Mouse (Mus musculus): ENCODE data around the gene Msi2.

Msi2 gene

DNA sequence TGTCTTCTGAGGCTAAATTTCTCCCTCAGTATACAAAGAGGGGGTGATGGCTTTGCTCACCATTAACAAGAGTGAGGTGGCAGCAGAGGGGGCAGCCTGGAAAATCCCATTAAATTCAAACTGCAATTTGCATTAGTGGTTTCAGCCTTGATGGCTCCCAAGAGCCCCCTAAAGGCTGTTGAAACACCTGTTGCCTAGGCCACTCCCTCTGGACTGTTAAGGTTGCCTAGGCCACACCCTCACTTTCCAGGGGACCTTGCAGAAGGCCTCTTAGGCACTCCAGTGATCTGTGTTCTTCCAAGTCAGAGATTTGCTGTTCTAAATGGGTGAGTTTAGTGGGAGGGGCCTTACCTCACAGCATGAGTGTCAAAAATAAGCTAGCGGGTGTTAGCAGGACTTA lies 232.3 kb downstream of the Msi2 start:
- no peak for DNase-seq (ENCODE audit: low spot score in 2 of 2)

DNA sequence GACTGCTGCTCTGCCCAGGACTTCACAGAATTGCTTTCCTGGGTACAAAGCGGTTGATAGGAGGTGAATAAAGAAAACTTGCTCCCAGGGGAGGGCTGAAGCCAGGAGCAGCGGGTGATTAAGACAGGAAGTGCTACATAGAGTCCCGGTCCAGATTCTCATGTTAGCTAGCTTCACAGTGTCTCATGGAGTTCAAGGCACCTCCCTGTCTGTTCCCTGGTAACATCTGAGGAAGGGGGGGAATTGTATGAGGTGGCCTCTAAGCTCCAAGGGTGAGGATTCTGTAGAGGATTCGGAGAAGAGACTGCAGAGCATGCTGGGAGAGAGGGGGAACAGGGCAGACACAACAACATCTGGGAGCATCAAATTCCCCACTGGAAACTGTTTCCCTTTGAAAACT lies 233.2 kb downstream of the Msi2 start:
- no peak for DNase-seq (ENCODE audit: low spot score in 2 of 2)

DNA sequence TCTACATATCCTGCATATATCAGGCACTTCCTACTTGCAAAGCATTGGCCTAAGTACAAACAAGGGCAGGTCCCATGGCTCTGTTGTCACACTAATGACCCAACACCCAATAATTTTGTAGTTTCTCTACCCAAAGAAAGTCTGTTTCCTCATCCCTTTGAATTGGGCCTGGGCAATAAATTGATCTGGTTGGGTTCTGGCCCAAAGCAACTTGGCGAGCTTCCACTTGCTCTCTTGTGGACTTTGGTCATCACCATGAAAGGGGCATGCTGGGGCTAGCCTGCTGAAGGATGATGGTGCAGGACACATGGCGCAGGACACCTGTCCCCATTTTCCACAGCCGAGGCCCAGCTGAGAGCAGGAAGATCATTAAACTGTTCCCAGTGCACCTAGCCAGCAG lies 234.3 kb downstream of the Msi2 start:
- no peak for DNase-seq (ENCODE audit: low spot score in 2 of 2)

DNA sequence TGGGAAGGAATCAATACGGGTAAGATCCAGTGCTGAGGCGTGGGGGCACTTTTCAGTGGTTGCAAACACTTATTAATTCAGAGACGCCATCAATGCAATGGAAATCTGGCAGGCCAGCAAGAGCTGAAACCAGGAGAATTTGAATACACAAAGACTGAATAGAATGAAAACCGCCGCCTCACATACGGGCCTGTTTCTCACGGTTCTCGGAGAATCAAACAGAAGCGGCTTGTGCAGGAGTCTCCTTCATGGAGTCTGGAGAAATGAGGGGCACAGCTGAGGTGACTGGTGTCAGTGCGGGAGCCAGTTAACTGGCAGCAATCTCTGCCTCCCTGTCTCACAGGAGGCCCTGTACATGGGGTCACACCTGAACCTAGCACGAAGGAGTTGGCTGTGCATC lies 235.7 kb downstream of the Msi2 start:
- peak in 1 of 2 experiments; percentile 34 for DNase-seq (ENCODE audit: low spot score in 2 of 2)

DNA sequence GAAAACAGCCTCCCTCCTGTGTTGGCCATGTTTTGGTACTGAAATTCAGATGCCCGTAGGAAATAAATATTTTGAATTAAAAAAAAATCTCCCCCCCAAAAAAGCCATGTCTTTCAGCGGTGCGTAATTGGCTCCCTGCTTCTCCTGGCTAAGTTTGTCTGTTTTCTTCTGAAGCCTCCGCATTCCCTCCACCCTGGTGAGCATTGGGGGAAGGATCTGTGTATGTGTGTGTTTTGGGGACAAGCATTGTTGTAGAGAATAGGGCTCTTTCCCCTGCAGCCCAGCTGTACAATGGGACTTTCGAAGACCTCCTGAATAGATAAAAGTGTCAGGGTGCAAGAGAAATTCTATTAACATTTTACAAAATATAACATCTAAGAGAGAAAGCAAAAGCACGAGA lies 236.1 kb downstream of the Msi2 start:
- peak in 1 of 2 experiments; percentile 23 for DNase-seq (ENCODE audit: low spot score in 2 of 2)

DNA sequence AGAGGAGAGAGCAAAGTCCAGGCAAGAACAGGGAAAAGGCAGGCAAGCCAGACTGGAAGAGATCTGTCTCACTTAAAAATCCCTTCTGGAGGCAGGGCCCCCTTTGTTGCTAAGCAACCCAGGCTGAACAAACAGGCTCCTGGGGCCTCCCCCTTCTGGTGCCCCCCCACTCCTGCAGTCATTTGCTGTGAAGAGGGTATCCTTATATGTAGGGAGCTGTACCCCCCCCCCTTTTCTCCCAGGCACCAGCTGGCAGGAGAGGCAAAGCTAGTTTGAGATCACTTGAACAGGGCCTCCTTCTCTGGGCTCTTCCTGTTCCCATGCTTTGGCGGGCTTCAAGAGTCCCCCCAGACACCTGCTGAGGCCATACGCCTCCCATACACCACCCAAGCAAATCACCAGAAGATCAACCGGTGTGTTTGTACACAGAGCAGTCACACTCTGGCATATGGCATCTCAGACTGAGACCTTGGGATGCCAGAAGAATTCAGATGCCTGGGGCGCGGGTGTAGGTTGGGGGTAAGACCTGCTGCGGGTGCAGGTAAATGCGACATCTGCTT lies 236.6 kb downstream of the Msi2 start:
- peak in 1 of 2 experiments; percentile 14 for DNase-seq (ENCODE audit: low spot score in 2 of 2)

DNA sequence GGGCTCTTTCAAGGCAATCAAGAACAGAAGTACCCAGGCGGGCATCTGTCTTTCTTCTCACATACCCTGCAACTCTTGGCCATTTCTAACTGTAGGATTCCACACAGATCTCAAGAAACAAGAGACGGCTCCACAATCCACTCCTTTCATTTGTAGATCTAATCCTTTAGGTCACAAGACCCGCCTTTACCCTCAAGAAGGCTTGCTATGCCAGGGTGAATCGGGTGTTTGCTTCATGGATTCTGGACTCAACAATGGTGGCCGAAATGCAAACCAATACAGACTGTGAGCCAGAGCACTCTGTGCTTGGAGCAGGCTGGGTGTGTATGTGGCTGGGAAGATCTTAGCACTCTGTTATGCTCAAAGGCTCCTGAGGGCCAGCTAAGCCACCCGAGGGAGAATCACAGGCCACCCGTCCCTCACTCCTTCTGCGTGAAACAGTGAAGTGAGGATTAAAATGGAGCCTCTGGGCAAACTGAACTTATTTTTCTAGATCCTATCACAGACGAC lies 237.2 kb downstream of the Msi2 start:
- DNase-seq (ENCODE audit: low spot score in 2 of 2): no peak

DNA sequence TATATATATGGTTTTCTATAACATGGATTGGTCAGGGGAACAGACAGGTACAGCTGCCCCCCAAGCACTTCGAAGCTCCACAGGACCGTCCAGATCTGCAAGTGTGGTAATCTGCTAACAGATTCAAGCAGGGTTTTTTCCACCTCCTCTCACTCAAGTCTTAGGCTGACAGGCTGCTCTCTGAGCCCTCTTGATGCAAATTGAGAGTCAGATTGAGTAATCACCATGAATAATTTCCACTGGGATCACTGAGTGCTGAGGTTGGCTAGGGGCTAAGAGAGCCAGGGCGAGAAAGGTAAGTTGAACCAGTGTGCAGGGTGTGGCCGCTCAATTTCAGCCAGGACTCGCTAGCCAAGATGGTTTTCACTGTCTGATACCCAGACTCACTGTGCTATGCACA lies 238.8 kb downstream of the Msi2 start:
- no peak for DNase-seq (ENCODE audit: low spot score in 2 of 2)

DNA sequence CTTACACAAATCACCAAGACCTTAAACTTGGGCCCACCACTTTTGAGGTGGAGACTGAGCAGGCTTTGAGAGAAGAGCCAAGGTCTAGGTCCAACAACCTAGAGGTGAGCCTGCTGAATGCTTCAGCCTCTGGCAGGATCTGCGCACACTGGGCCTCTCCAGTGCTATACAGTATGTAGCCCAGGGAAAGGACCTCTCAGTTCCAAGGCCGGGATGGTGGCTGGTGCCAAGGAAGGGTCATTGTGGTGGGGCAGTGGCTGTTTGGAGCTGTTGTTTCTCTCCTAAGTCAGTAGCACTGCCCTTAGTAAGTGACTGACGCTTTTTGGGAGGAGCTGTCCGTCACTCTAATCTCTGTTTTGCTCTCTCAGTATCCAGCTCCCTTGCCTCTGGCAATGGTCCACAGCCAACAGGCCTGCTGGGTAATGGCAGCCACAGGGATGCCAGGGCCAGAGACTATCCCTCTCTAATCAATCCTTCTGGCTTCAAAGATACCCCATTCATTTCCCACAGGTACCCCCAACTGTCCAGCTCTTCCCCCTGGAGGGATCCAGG lies 243.3 kb downstream of the Msi2 start:
- no peak for DNase-seq (ENCODE audit: low spot score in 2 of 2)

DNA sequence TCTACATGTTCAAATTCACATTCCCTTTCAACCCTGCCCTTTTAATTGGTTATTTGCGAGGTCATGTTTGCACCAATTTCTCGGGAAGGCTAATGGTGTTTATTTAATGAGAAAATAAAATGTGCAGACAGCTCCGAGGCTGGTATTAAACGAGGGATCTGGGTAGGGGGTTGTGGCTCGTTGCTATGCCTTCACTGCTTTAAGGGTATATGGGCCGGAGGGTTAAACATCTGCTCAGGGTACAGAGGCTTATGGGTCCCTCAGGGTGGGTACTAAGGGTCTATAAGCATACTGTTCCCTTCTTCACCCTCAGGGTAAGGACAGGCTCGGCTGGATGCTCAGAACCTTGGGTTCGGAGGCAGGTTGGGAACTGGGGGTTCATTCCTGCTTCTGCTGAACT lies 245.6 kb downstream of the Msi2 start:
- DNase-seq (ENCODE audit: low spot score in 2 of 2): no peak

DNA sequence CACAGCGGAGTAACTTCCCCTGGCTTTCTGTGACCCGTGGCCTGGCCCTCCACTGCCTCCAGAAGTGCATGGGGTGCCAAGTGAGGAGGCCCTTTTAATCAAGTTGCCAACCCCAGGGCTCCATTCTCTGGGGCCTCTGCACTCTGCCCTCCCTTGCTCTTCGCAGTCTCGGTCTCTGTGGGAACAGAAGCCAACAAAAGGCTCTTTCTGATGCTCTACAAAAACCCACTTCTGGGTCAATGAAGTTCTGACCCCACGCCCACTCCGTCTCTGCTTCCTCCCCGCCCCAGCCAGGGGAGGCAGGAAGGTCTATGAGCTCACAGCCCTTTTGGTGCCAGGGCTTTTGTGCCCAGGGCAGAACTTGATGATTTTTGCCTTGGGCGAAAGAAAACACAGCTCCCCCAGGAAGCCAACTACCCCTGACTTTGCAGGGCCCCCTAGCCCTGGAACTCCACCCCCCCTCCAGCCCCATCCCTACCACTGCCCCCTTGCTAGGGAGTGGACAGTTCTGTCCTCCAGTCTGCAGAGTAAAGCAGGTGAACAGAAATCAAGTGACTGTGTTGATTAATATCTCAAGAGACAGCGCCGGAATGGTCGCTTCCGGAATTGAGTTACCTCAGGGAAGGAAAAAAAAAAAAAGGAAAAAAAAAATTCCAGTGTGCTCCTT lies 246.2 kb downstream of the Msi2 start:
- DNase-seq (ENCODE audit: low spot score in 2 of 2): peak in 1 of 2 experiments; percentile 43

DNA sequence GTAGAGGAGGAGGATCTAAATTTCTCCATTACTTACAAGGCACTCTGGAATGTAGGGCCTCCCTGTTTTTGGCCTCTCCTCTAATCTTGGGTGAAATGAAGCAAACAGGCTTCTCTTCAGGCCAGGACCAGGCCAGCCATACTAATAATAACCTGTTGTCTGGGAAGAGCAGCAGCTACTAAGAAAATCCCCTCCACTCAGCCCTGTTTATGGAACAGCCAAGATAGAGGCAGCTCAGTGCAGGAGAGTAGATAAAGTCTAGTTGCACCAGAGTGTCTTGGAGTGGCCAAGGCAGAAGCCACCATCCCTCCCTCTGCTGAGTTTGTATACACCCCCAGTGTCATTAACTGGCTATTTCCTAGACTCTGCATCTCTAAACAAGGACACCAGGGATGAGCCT lies 247.7 kb downstream of the Msi2 start:
- DNase-seq (ENCODE audit: low spot score in 2 of 2): no peak

DNA sequence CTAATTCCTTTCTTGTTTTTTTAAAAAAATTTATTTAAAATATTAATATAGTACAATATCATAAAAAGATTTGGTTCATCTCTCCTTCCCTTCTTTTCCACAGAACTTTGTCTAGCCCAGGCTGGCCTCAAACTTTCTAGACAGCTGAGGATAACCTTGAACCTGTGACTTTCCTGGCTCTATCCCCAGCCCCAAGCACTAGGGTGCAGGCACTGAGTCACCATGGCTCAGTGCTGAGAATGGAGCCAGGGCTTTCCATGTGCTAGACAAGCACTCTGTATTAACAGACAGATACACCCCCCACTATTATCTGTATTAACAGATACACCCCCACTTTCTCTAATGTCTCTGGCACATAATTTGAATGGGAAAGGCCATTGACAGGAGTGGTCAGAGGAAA lies 249.3 kb downstream of the Msi2 start:
- DNase-seq (ENCODE audit: low spot score in 2 of 2): no peak

DNA sequence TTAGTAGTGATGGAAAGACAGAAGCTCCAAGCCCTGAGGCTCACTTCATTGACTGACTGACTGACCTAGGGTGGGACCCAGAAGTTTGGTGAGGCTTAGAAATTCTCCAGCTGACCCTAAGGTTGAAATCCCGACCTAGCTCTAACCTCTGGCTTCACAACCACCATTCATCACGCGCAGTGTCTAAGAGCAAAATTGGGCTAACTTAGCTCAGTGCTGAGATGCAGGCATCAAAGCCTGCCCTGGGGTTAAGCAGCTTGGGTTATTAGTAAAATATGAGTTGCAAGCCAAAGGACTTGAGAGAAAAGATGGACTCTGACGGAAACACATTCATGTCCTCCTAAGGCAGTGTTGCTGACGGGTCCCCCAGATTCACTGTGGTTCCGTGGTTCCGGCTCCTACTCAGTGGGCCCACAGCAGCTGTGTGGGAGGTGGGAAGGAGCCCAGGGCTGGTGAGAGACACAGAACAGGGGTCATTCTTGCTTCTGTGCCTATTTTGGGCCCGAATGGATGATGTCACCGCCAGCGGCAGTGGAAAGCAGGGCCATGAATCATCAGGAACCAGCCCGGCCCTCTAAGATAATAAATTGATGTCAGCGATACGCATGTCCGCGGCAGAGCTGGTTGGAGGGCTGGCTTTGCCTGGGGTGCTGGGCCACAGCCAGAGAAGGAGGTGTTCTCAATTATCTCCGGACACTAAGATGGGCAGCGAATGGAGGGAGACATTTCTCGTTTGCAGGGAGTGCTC lies 250.6 kb downstream of the Msi2 start:
- DNase-seq (ENCODE audit: low spot score in 2 of 2): peak; percentile 52 to 54

DNA sequence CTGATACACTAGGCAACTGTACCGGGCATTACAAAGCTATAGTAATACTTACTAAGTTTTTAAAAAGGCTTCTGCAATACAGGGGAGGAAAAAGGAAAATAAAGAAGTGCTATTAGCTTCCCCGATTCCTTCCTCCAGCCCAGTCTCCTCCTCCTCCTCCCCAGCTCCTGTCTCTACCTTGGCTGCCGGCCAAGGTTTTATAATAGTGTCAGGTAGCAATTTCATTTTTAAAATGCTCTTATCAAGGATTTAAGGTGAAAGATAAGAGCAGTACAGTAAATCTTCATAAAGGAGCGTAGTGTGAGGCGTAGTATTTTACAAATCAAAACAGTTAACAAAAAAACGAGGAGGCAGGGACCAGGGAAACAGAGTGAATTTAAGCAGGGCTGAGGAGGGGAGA lies 254.4 kb downstream of the Msi2 start:
- DNase-seq (ENCODE audit: low spot score in 2 of 2): no peak

DNA sequence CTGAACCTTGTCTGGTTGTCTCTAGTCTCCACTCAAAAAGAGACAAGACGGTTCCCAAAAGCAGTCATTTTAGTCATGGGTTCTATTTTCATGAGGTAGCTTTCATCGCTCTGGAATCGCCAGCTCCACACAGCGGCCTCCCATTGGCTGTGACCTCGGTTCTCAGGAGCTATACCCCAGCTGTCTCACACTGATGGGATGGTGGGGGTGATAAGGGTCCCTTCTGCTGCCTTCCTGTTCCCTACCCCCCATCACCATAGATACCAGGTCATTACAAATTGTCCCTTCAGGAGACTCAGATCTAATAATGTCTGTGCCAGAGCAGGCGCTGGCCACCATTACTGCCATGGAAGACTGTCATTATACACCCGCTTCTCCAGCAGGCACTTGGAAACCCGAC lies 255.5 kb downstream of the Msi2 start:
- DNase-seq (ENCODE audit: low spot score in 2 of 2): no peak

DNA sequence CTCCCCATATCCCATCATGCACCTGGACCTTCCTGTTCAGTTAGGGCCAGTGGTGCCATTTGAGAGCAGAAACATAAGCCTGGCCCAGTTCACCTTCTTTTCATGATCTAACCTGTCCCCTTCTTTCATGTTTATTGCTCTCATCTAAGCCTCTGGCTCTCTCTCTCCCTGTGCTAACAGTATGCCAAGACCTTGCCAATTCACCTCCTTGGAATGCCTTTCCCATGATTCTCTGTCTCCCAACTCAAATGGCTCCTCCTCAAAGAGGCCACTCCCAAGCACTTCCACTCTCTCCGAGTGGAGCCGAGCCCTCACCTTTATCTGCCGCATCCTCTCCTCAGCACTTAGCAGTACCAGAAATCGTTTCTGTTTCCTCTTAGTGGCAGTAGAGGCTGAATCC lies 256.7 kb downstream of the Msi2 start:
- no peak for DNase-seq (ENCODE audit: low spot score in 2 of 2)

DNA sequence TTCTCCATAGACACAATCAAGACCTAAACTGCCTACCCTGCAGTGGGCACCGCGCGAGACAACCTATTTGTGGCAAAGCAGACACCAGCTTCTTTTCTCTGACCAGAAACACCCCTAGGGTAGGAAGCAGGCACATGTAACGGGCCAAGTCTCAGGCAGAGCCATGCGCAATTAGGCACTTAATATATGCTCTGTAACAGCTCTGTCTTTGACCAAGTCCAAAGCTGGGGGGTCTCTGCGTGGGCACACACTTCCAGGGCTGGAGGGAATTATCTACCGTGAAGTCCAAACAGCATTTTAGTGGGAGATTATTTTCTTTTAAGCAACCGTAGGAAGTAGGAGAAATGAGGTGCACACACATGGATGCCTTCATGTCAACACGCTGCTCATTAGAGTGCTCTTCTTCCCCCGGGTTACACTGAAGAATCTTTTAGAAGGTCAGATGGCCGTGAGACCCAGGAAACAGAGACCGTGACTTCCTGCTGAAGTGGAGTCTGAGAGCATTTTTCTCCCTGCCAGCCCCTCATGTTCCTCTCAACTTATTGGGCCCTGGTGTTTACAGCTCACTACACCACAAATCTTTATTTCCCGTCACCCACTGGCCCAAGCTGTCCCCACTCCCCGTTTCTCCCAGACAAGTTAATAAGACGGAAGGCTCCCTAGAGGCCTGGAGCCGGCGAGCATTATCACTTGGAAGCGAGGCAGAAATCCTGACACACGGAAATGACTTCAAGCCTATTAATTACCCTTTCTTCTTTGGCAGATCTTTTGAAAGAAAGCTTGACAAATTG lies 258.2 kb downstream of the Msi2 start:
- no peak for DNase-seq (ENCODE audit: low spot score in 2 of 2)

DNA sequence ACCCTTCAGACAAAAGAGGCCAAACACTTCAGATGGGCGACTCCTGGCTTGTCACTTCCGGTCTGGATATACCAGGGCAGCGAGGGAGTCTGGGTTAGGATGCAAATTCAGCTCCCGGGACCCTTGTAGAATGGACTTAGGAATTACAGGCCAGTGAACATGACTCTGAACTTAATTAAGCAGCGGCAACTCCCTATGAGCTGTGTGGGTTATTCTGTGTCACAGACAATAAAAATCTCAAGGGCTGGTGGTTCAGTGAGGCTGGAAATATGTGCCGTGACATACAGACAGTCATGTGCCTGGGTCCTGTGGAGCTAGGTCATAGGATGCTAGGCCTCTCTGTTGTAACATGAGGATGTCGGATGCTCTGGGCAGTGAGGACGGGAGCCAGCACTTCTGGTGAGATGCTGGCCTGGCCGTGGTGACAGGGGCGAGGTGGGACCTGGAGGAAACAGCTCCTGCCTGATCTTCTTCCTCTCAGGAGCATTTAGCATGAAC lies 261.0 kb downstream of the Msi2 start:
- DNase-seq (ENCODE audit: low spot score in 2 of 2): no peak

DNA sequence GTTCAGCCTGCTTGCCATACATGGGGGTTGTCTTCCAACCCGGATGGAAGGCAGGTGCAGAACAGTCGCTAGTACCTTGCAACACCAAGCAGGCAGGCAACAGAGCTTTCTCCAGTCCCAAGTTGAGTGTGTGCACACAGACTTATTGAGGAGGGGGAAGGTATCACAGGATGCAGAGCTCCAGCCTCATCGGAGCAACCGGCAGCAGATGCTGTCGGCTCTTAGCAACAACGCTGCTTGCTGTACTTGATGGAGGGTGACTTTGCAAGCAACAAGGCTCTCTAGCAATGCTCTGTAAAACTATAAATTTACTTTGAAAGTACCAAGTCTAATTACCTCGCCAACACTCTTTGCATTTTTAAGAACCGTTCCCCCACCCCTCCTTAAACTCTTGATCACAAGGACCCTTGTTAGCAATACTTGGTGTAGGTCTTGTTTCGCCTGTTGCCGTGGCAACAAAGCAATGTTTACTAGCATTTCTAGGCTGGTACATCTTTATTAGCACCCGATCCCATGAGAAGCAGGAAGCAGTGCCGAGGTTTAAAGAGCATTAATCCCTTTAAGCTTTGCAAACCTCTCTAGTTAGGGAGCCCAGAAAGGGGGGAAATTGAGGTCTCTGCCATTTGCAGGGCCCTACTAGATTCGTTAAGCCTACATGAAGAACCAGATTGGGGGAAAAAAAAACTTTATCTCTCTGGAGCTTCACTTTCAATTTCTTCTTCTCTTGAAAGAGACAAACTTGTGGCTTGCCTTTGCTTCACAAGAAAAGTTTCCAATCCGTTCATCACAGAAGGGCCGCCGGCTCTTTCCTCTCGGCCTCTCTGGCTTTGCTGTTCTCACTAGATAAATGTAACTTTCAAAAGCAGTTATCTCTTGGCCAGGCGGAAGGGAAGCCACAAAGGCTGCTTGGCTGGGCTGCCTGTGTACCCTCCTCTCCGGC lies 263.2 kb downstream of the Msi2 start:
- DNase-seq (ENCODE audit: low spot score in 2 of 2): no peak

DNA sequence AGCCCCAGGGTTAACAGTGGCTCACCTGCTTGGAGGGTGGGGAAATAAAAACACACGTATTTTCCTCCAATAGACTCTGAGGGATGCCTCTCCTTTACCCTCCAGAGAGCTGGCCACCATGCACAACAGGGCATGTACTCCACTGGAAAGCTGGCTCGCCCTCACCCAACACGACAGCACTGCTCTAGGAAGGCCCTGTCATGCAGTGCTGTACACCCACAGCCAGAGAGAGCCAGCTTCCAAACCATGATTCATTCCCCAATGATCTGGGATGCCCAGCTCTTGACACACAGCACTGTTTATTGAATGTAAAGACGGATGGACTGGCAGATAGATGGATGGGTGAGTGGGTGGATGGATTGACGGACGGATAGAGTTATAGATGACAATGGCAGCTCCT lies 269.1 kb downstream of the Msi2 start:
- DNase-seq (ENCODE audit: low spot score in 2 of 2): no peak
